Mouse (Mus musculus) right cerebral cortex, postnatal 4 days (tissue): ENCODE data around the gene Ints3.

Source experiments
- DNase-seq: peaks from one replicate; pipeline ENCODE4 v3.0.0-alpha.2; 2022

Ints3 gene

DNA sequence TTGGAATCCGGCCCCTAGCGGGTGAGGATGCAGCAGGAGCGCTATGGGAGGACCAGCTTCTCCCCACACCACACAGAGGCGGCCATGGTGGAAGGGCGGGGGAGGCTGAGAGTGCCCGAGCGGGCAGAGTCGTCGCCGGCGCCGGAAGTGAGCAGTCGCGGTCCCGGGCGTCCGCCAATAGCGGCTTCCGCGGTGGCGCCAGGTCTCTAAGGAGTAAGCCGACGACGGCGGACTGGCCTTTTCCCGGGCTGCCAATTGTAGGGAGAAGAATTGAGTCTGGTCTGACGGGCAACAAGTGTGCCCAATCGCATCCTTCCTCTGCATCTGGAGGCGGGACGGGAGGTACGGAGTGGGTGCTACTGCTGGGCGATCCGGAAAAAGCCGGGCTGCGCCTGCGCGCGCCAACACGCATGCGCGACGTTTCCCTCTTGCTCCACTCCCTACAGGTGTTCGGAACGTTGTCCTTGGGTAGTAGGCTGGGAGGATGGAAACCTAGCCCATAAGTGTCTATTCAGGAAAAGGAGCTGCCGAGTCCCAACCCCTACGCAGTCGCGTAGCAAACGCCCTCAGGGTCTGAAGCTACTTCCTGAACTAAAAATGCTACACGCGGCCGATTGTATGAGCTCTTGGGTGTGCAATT, at the start of gene Ints3:
TSS of gene Ints3 (minus strand) at position 242 of the 640 bp plus-strand sequence.
- peak; percentile 97 for DNase-seq

DNA sequence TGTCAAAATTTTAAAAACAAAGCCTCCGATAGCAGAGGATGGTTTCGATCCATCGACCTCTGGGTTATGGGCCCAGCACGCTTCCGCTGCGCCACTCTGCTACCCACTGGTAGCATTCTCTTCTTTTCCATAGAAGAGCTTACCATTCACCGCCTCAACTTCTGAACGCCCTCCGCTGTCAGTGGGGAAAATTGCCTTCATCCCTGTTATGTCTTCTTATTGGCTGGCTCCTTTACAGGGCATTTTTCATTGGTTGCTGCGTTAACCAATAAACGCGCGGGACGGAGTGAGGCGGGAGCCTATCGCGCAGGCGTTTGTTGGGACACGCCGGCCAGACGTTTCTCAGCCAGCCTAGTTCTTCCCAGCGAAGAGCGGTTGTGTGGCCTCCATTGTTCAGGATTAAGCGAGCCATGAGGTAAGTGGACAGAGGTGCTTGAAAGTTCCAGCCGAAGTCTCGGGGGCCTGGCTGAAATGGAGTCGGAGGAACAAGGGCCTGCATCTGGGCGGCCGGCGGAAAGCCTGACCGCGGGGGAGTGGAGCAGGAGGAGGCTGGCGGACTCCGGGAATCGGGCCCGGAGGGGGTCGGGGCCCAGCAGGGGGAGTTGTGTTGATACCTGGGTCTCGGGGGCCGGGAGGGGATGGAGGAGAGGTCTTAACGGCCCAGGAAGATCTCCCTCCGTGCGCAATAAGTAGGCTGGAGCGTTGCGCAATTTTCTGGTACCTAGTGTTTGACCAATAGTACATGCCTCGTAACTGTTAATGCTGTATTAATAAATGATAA, 42.6 kb upstream of the Ints3 start, which contains the start of gene Ilf2:
TSS of gene Ilf2 (plus strand) at position 296 of the 781 bp plus-strand sequence.
- DNase-seq: peak; percentile 91

DNA sequence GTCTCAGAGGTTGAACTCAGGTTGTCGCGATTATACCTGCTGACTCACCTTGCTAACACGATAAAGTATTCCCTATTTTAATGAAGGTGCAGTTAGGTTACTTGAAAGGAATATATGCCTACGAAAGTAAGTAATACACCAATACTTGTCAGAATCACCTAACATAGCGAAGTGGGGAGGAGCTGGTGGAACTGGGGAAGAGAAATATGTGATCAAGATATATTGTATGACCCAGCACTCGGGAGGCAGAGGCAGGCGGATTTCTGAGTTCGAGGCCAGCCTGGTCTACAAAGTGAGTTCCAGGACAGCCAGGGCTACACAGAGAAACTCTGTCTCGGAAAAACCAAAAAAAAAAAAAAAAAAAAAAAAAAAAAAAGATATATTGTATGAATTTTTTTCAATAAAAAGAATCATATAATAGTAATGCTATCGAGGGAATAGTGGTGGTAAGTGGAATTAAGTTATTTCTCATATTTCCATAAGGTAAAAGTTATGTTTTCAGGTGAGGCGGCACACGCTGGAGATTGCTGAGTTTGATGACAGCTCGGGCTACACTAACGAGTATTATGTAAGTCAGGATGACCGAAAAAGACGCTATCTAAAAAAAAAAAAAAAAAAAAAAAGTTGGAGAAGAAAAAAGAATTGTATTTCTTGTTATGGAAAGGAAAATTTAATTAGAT, 41.9 kb upstream of the Ints3 start:
- no peak for DNase-seq

DNA sequence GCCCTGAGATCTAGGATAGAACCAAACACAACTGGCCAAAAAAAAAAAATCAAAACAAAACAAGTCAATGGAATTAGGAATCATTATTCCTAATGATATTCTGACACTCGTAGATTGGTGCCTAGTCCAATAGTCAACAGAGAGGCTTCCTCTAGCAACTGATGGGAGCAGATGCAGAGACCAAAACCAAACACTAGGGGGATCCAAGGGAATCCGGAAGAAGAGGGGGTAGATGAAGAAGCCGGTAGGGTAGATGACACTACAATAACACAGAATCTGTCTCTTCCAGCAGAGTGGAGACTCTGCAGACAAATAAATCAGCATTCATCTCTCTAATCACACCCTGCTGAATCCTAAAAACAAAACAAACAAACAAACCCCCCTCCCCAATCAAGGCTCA, 38.8 kb upstream of the Ints3 start:
- no peak for DNase-seq

DNA sequence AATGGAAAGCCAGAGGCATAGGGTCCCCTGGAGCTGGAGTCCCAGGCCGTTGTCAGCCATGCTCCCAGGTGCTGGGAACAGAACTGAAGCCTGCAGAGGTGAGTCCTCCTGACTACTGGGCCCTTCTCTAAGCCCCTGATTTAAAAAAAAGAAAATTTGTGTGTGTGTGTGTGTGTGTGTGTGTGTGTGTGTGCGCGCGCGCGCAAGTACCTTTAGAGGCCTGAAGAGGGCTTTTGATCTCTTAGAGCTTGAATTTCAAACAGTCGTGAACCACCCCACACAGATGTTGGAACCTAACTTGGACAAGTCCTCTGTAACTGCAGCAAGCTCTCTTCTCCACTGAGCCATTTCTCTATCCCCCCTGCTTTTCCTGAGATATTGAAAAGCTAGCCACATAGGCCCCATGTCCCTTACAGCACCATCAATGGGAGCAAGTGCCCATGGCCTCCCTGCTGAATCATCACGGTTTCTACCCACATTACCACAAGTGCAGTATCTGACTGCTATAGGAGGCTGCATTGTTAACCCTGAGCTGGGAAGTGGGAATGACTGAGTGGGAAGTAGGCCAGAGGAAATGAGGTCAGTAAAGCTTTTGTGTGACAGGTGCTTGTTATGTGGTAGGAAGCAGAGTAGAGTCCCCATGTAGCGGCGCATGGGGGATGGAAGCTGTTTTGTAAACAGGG, 34.3 kb upstream of the Ints3 start:
- DNase-seq: no peak

DNA sequence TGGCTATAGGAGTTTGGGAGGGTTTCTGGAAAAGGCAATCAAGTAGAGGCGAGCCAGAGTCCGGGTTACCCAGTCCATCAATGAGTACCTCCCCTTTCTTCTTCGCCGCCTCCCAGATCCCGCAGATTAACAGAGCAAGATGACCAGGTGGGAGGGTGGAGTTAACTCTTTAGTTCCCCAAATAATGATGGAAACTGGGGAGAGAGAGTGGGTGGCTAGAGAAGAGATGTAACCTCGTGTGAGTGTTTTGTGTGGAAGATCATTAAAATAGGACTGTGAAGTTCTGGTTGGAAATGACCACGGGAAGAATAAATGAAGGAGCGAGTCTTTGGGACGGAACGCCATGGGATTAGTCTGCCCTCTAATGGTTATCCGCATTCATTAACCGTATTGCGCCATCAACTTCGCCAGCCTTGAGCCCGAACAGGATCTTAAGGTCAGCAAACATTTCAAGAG, 32.9 kb upstream of the Ints3 start:
- no peak for DNase-seq

DNA sequence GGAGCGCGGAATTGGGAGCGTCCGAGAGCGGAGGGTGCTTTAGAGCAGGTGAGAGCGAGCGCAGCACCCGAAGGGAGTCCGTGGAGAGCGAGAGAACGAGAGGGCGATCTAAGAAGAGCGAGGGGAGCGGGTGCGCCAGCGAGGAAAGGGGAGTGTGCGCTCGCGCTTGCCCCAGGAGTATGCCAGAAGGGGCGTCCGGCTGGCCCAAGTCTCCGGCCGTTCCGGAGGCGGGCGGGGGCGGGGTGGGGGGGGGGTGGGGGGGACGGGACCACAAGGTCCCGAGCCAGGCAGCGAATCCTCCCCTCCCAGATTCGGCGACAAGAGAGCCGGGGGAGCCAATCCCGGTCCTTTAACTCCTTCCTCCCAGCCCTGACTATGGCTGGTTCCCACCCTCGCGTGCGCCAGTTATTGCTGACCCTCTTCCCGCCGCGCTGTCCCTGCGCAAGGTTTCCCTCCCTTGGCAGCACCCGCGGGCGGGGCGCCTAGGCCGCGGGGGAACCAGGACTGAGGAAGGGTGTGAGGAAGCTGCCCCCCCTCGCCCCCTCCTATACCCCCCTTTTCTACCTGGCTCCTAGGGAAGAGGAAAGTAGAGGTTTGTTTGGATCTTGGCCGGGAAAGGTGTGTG, 32.4 kb upstream of the Ints3 start, which contains the start of gene Npr1:
TSS of gene Npr1 (minus strand) at position 181 of the 625 bp plus-strand sequence.
- peak; percentile 30 for DNase-seq

DNA sequence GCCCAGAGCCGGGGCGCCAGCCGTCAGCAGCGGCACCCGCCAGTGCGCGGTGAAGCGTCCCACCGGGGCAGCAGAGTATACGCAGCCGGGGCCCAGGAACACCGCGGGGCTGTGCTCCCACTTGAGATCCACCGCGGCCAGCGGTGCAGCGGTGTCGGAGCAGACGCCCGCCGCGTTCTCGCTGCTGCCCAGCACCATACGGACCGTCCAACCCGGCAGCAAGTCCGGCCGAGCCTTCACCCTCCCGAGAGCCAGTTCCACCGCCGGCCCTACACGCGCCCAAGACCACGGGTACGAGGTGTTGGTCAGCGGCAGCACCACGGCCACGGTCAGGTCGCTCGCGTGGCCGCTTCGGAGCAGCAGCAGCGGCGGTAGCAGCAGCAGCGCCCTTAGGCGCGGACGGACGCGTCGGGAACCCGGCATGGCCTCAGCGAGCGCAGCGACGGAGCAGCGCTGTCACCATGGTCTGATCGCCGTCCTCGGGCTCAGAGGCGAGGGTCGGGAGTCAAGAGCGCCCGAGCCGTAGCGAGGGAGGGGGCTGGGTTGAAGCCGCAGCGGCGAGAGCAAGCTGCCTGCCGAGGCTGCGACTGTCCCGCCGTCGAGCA, 31.8 kb upstream of the Ints3 start:
- DNase-seq: no peak

DNA sequence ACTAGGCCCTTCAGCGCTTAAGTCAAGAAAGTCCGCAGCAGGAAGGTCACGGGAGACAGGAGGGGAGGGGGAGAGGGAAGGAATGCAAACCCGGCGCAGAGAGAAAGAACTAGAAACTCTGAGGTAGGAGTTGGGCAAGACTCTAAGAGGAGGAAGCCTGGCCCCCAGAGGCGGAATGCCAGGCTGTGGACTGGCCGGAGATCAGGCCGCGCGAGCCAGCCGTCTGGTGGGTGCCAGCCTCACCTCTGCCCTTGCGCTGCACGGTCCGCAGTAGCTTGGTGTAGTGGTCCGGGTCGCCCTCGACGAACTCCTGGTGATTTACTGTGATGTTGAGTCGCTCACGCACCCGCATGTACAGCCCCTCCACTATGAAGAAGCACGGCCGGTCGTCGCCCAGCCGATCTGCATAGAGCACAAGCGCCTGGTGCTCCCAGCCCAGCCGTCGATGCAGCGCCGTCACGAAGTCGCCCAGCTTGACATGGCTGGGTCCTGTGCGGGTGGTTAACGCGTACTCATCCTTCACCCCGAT, 31.2 kb upstream of the Ints3 start:
- DNase-seq: no peak

DNA sequence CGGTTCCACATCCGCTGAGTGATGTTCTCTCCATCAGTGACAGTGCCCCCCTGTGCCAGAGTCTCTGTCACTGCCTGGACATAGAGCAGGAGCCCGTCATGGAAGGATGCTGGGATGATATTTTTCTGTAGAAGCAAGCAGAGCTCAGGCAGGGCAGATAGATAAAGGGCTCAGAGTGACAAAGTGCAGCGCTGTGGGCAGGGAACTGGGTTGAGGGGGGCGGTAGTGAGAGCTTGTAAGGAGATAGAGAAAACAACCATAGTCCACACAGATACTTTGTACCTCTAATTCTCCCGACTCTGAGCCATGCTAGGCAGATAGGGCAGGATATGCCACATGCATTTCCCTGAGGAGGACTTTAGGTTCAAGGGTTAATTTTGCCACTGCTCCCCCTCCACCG, 29.2 kb upstream of the Ints3 start:
- no peak for DNase-seq

DNA sequence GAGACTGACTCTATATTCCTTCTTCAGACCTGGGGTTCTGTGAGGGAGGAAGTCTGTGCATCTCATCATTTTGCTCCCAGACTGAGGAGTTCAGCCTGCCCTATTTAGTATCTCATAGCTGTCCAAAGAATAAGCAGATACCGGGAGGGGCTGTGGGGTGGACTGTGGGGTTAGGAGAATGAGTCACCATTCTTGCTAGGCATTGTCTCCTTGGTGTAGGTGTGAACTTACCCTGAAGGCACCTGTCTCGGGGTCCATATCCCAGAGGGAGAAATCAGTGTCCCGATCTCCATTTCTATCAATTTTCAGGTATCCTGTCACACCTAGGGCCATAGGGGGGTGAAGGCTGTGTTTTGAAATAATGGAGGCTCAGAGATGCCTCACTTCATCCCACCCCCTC, 28.5 kb upstream of the Ints3 start:
- no peak for DNase-seq

DNA sequence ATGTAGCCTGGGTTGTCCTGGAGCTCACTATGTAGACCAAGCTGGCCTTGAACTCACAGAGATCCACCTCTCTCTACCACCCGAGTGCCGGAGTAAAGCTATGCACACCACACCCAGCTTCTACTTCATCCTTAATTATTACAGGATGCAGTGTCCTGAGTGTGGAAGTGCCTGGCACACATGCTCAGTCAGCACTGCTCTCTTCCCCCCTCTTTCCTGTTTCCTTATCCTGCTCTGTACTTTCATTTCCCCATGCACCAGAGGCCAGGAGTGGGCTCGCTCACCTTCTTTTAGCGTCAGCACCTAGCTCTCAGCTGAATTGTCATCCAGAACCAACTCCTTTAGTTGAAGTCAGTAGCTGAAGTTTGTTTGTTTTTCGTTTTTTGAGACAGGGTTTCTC, 26.9 kb upstream of the Ints3 start:
- DNase-seq: no peak

DNA sequence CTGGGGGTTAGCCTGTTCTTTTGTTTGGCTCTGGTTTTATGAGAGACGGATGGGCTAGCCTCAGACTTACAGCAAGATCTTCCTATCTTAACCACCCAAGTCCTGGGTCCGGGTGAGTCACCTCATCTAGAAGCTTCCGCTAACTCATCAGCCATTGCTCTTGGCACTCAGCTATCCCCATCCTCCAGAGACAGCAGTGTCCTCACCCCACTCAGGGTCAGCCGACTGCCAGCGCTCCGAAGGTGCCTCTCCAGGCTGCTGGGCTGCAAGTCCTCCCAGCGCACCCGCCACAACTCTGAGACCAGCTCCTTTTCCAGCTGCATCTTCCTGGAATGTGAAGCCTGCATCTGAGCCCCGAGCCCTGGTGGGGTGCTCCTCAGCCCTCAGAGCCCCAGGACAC, 26.3 kb upstream of the Ints3 start:
- no peak for DNase-seq

DNA sequence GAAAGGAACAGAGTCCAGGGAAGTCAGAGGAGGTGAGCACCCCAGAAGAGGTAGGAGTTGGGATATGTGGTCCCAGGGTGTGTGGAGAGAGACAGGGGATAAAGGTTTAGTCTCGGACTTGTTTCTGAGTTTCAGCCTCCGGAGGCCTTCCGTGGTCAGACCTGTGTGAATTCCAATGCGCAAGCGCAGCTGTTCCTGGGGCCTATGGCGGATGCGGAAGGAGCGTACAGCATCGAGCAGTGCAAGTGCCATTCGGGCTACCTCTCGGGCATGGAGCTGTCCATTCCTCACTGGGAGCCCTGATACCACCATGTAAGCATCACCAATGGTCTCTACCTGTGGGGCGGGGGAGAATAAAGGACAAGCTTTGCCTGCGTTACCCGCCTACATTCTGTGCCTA, 21.5 kb upstream of the Ints3 start:
- DNase-seq: no peak

DNA sequence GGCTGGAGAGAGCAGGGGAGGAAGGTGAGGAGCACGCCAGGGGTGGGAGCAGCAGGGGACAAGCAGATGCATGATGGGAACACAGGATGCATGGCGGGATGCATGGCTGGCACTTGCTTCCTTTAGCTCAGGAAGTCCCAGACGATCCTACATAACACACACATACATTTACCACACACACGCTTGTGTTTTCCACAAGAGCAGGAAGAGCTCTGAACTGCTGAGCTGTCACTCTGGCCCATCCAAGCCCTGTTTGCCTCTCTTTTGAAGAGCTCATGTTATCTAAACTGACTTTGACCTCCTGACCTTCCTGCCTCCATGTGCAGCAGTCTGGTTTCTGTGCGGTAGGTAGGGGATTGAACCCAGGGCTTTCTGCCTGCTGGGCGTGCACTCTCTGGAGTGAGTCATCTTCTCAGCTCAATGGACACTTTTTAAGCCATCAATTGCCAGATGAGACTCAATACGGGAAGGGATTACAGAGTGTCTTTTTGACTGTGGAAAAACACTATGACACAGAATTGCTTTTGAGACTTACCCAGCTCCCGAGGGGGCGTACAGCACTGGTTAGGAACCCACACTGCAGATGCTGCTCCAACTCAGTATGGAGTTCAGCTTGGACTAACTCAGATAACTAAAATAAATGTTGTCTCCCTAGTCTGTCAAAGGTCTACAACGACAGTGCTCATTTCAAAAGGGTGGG, 18.1 kb upstream of the Ints3 start:
- DNase-seq: no peak

DNA sequence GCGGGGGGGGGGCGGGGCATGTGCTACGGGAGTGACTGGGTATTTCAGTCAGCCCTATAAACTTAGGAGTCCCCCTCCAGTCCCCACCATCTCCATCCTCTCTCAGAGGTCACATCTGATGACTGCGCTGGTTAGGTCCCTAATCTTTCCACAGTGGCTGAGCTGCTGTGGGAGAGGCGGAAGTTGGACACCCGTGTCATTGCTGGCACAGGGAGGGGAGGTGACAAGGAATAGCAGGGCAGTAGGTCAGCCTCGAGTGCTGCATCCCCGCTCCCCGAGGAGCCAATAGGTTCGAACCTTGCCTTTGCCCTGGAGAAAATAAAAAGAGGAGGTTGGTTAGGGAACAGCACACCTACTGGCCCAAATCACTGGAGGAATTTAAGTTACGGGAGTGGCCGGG, 17.5 kb upstream of the Ints3 start:
- no peak for DNase-seq

DNA sequence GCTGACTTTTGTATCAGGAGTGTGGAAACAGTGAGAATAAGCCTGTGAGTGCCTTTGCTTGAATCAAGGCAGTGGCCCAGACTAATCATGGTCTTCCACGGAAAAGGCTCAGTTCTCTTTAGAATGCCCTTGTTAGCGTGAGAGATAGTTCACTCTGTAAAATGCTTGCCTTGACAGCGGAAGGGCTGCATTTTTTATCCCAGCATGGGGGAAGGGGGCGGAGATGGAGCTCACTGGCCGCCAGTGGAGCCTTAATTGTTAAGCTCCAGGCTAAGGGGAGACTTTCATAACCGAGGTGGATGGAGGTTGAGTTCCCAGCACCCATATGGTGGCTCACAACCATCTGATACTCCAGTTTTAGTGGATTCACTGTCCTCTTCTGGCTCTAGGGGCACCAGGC, 15.2 kb upstream of the Ints3 start:
- no peak for DNase-seq

DNA sequence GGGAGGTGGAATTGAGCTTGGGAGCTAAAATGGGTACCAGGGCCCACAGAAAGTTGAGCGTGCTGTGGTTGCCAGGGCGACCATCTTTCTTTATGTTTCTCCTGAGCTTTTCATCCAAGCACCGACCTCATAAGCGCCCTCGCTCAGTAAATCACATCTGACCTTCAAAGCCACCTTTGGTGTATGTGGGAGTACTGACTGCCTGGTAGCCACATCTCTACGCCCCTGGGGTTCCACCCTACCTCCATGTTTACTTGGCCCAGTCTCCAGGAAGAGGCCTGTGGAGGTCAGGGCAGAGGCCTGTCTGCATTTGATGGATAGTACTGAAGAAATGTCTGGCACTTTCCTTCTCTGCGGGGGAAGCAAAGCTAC, 13.7 kb upstream of the Ints3 start:
- peak; percentile 7 for DNase-seq

DNA sequence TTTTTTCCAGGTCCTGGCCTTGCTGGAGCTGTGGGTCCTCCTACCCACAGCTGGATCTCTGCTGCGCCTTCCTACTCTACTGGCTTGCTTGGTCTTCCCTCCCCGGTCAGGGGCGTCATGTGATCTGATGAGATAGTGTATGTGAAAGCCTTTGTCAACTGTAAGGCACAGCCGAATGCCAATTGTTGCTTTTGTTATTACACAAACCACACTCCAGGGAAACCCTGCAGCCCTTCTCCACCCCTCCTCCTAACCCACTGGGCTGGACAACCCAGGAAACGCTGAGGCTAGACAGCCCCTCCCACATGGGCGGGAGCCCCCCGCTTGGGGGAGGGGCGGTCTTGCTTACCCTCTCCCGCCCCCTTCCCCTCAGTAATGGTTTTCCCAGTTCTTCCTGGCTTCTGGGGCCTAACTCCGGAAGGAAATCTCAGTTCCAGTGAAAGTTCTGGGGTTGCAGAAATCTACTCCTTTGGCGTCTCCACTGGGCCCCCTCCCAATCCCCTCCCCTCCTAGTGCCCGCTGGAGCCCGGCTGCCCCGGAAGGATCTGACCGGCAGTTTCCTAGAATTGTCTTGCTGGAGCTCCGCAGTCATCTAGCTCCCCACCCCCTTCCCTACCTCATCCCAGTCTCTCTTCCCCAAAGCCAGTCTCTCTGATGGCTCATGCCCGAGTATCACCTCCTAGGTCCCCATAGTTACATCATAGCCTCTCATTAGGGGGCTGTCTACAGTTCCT, 13.1 kb upstream of the Ints3 start:
- DNase-seq: peak; percentile 80

DNA sequence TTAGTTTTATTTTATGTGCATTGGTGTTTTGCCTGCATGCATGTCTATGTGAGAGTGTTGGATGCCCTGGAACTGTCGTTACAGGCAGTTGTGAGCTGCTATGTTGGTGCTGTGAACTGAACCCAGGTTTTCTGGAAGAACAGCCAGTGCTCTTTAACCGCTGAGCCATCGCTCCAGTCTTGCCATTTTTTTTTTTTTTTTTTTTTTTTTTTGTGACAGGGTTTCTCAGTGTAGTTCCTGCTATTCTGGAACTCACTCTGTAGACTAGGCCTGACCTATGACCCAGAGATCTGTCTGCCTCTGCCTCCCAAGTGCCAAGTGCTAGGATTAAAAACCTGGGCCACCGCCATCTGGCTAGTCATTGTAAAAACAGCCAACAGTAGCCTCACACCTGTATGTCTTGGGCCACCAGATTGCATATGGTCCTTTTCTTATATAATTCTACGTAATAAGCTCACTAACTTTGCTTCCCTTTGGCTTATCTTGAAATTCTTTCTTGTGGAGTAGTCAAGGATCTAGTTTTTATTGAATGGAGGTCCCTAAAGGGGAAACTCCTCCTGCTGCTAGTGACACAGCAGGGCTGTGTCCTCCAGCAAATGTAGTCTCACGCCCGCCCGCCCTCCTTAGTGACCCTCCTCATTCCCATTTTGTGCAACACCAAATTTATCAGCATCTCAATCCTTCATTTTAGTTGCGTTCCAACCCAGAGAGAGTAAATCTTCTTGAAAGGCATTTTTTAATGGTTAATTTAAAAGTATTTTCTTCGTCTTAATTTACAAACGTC, 12.2 kb upstream of the Ints3 start:
- no peak for DNase-seq
